Mouse (Mus musculus): ENCODE measurements around the gene Ccdc115.

The Ccdc115 gene

DNA sequence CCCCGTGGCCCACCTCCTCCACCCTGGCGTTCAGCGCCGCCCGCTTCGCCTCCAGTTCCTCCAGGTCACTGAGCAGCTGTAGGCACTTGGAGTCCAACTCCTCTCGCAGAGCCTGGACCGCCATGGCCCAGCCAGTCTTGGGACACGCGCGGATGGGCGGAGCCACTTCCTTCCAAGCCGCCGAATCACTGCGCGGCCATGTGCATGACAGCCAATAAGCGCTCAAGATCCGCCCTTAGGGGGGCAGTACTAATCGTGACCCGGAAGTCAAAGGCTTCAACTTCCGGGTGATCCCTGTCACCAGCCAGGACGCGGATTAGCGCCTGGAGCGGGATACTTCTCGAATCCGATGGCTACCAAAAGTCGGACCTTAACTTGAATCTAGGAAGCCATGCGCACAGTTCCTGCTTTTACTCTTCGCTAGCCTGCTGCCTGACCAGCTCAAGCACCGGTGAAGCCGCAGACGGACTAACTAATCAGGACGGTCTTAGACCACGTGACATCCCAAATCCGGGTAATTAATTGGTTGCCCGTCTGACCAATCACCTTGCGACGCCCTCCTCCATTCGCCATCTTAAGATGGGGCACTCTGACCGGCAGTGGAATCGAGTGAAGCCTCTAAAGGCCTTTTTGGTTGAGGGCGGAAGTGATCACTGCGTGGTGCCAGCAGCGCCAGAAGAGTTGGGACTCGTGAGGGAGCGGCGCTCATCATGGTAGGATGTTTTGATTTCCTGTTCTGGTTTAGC lies at the start of gene Ccdc115, which contains the start of gene Imp4:
Gene Ccdc115 (minus strand): TSS at position 458 of the 746 bp plus-strand sequence.
Gene Imp4 (plus strand): TSS at position 637 of the 746 bp plus-strand sequence.
- peak; percentile 99 for DNase-seq (ENCODE audit: low spot score)

GRCm38 (mm10) chr1:34487383-34487782 lies 47.9 kb upstream of the Ccdc115 start:
- no peak for DNase-seq (ENCODE audit: low spot score)

DNA sequence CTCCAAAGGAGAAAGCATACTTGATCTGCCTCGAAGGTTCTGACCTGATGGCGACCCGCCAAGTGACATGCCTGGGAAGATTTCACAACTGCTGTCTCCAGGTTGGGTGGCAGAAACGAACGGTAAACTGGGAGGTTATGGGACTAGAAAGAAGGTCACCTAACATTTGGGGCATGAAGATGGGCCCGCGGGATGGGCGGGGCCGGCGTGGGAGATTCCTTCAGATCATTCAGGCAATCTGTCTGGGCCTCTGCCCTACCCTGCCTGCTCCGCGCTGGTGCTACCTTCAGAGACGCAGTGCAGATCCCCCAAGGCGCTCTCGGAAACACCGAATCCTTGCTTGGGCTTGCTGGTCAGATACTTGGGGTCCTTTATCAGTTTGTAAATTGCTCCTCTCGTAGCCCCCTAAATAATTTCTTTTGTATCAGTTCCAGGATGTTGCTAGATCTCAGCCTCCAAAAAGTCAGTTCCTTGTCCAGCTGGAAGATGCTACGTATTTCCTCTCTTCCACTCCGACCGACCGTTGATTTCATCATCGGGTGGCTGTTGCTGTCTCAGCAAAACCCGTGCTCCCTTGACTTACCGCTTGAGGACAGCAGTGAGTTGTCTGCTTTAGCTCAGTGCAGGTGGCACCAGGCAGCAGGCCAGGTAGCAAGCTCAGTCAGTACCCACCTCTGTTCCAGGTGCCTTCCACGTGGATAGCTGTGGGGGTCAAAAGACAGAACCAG lies 46.2 kb upstream of the Ccdc115 start:
- no peak for DNase-seq (ENCODE audit: low spot score)

DNA sequence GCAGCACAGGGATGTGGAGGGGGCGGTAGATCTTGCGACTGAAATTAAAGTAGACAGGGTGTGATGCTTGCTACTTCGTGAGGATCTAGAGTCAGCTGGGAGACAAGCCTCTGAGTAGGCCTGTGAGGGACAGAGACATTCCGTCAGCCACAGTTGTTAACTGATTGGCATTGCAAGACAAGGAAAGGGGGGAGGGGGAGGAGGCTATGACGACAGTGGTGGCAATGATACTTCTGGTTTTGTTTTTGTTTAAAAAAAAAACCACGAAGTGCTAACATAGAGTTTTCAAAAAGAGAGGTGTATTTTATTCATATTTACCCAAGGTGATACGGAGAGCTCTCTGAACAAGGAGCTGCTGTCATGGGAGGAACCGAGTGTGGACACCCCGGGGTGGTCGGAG lies 45.0 kb upstream of the Ccdc115 start:
- no peak for DNase-seq (ENCODE audit: low spot score)

DNA sequence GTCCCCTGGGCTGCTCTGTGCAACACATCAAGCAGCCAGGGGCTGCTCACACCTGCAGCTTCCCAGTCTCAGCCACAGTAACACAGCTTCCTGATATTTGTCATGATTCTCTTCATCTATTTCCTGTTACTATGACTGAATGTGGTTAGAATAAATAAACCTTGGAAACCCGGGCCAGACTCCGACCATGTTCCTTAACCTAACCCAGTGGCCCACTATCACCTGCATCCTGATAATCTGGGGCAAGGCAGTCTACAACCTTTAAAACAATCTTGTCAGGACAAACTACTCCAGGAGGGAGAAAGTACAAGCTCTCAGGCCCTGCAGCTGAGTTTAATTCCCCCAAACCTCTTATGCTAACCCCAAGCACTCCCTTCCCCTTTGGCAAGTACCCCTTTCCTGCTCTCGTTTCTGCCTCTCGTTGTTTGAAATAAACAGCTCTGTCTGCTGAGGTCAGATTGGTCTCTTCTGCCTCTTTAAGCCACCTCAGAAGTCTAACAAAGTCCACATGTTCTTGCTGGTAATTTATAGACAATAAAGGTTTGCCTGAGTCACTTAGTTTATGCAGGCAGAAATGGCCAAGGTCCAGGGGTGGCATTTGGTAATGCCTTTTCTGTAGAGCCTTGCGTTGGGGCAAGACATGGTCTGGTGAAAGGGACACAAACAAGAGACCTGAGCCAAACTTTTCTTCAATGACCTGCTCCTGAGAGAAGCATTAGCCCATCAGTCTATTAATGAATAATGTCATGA lies 42.6 kb upstream of the Ccdc115 start:
- DNase-seq (ENCODE audit: low spot score), result no peak

DNA sequence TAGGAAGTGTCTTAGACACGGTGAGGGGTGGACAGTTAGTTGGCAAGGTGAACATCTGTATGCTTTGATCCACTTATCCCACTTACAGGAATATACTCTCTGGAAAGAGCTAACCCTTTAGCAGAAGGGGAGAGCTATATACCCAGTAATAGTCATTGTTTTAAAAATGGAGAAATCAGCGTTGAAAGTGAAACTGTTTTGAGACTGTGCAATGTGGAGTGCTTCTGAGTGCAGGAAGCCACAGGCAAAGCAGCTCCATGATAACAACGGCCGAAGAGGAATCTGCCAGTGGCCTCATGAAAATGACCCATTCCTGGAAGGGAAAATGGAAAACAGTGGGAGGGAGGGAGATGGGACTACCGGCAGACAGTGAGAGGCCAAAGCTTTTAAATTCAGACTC lies 41.3 kb upstream of the Ccdc115 start:
- DNase-seq (ENCODE audit: low spot score), result no peak

DNA sequence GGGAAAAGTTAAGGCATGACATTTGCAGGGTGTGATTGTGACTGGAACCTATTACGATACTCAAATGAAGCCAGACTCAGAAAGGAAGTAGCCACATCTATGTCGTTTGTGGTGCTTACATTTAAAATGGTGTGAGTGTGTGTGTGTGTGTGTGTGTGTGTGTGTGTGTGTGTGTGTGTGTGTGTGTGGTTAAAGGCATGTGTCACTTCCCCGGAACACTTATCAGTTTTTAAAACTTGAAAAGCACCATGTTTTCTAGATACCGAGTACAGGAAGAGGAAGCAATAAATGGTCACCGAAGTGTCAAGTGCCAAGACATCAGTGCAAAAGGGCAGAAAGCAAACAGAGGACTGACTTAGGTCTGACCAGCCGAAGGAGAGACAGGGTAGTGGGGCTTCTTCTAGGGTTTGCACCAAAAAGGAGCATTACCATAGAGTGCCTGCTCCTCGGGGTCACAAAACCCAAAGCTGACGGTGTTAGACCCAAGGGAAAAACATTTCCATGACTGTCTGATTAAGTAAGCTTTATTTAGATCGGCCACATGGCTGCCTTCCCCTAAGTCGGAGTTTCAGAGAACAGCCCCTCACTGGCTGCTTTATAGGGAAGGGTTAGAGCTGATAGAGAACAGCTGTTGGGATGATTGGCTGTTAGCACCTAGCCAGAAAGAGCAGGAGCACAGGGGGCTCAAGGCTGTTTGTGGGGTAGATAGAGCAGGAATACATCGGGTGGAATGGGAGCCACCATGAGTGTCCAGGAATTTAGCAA lies 39.6 kb upstream of the Ccdc115 start:
- DNase-seq (ENCODE audit: low spot score), result no peak

DNA sequence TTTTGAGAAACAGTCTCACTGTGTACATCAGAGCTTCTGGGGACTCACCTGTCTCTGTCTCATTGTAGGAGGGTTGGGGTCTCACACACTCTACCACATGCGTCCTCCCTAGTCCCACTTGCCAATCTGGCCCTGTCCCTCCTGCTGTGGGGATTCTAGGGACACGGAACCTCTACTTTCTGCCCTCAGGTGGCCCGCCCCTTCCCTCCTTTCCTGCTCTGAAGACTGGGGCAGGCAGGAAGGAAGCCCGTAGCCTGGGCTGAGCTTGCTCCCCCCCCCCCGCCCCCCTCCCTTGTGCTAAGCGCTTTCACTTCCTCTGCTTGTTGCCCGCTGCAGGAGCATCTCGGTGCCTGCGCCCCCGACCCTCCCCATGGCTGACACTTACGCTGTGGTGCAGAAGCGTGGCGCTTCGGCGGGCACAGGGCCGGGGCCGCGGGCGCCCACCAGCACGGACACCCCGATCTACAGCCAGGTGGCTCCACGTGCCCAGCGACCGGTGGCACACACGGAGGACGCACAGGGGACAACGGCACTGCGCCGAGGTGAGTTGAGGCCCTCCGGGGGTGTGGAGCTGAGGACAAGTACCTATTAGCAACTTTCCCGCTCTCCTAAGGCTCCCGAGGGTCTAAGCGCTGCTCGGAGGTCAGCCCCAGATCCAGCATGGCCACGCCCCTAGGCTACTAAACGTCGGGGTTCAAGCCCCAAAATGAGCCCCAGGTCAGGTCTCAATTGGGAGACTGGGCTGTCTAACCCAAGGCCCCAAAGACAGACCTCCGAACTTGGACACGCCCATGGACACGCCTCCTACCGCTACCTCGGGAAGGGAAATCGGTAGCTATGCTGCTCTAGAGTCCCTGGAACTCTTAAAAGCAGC lies 33.2 kb upstream of the Ccdc115 start:
- DNase-seq (ENCODE audit: low spot score), result no peak

- no peak for DNase-seq (ENCODE audit: low spot score)
These were observed 30.3 kb upstream of the Ccdc115 start for GRCm38 (mm10) chr1:34469801-34470200.

GRCm38 (mm10) chr1:34468500-34468899 lies 29.0 kb upstream of the Ccdc115 start:
- no peak for DNase-seq (ENCODE audit: low spot score)

GRCm38 (mm10) chr1:34468051-34468450 lies 28.6 kb upstream of the Ccdc115 start:
- DNase-seq (ENCODE audit: low spot score), result no peak

DNA sequence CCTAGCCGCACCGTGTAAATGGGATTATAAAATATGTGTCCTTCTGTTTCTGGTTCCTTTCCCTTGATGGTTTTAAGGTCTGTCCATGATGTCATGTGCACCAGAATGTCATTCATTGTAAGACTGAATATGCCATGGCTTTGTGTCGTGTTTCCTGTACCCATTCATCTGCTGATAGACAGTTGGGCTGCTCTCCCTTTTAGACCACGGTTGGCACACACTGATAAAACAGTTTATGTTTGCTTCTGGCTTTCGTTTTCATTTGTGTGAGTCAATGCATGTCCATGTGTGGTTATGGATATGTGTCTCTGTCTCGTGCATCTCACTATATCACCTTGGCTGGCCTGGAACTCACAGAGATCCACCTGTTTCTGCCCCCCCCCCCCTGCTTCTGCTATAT lies 26.0 kb upstream of the Ccdc115 start:
- DNase-seq (ENCODE audit: low spot score), result no peak

- DNase-seq (ENCODE audit: low spot score), result no peak
These were observed 24.9 kb upstream of the Ccdc115 start for GRCm38 (mm10) chr1:34464310-34464817.

- DNase-seq (ENCODE audit: low spot score), result peak; percentile 36
These were observed 23.3 kb upstream of the Ccdc115 start for GRCm38 (mm10) chr1:34462766-34463165.

DNA sequence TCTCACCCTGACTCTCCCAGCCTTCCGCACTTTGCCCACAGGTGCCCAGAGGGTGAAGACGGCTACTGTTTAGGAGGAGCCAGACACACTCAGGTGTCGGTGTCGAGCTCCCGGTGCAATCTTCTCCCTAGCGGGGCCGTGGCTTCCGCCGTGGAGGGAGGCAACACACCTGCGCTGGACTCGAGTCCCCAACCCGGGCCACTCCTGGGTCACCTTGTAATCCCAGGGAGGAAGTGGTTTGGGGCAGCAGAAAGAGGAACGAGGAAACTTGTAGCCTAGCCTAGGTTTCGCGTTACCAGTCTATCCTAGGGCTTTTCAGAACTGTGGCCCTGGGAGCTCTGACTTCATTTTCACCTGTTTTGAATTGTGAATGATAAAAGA lies 20.6 kb upstream of the Ccdc115 start:
- DNase-seq (ENCODE audit: low spot score), result no peak

DNA sequence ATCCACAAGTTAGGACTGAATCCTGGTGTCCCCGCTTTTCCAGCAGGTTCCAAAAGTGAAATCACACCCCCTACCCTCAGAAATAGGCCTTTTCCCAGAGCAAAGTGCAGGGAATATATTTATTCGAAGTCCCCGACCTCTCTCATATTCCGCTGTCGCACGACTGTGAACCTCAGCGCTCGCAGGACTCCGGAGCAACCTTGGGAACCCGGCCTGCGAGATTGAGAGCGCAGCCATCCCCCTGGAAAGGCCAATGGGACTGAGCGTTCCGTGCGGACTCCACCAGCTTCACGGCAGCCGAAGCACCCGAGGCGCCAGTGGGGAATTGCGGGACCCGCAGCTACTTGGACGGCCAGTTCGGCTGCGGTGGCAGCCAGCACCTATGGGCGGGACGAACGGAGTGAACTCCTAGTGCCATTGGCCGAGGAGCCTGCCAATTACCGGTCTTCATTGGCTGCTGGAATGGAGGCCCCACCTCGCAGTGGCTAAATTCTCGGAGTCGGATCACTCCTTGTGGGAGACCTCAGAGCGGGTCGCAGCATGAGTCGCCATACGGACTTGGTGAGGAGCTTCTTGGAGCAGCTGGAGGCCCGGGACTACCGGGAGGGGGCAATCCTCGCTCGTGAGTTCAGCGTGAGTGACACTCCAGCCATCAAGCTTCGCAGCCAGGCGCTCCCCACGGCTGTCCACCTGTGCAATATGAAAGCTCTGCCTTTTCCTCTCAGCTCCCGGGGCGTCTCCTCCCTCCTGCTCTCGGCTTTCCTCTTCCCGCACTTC lies 20.0 kb upstream of the Ccdc115 start, which contains the start of gene Ptpn18:
Gene Ptpn18 (plus strand): TSS at position 479 of the 777 bp plus-strand sequence.
- no peak for DNase-seq (ENCODE audit: low spot score)

DNA sequence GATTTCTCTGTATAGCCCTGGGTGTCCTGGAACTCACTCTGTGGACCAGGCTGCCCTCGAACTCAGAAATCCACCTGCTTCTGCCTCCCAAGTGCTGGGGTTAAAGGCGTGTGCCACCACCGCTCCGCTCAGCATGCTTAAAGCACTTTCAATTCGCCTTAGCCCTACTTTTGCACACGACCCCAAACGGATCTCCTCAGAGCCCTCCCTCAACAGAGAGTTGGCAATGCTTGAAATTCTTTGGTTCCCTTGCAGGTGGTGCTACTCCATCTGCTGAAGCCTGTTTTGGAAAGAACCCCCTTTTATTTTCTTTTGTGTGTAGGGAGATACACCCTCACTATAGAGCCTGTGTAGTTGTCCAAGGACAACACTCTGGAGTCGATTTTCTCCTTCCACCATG lies 19.0 kb upstream of the Ccdc115 start:
- DNase-seq (ENCODE audit: low spot score), result no peak

DNA sequence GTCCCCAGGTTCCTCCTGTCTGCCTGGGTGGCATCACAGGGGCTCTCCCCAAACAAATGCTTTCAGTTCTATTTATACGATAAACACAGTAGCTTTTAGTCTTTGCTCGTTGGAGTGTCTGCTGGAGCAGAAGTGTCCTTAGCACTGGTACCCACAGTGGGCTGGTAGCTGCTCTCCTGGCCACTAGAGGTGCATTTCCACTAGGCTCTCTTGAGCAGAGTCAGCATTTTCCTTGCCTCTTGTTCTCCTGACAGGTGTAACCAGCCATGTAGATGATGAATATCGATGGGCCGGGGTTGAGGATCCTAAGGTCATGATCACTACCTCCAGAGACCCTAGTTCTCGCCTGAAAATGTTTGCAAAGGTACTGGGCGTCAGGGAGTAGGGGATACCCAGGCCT lies 3.7 kb upstream of the Ccdc115 start:
- DNase-seq (ENCODE audit: low spot score), result no peak

GRCm38 (mm10) chr1:34439961-34440630 lies 624 bp upstream of the Ccdc115 start:
- no peak for DNase-seq (ENCODE audit: low spot score)

Data from adipocyte (in vitro differentiated cells).